In genomic region chr9:86205041-86205440, GRCm38 (mm10) we compare ENCODE assay signal across 32 mouse cellular contexts.
A peak's percentile ranks its signal among the peaks of the same experiment; 100 is the strongest.
DNase-seq lines count a peak whose midpoint lies in the region; ATAC-seq and TF ChIP-seq lines count a peak whose summit lies in the region.
"Had no signal": no experiment of that assay in that cellular context is flagged by ENCODE, and none has a peak within 500 bp of the region (broad histone marks: within the 10 kb centered on the region; RNA-seq: fewer than 3 reads in every experiment).

No protein-coding gene starts in this region.

- H3K9me3 ChIP-seq in embryonic facial prominence, embryonic 13.5 days = no peaks in the 10 kb centered on the region
- H3K9me3 ChIP-seq in embryonic facial prominence, embryonic 10.5 days = no peaks in the 10 kb centered on the region
- H3K9me3 ChIP-seq in kidney, postnatal 0 days (replicated peaks; ENCODE audit: low read length) = no peaks in the 10 kb centered on the region
- H3K9me3 ChIP-seq in kidney, embryonic 15.5 days (replicated peaks) = no peaks in the 10 kb centered on the region
- no peaks in the 10 kb centered on the region for H3K9me3 ChIP-seq in liver, postnatal 0 days (ENCODE audit: low read length)
- H3K9me3 ChIP-seq: forebrain, embryonic 10.5 days; heart, embryonic 13.5 days; limb, embryonic 12.5 days; liver, embryonic 15.5 days; lung, embryonic 15.5 days; midbrain, embryonic 10.5 days; midbrain, embryonic 15.5 days; neural tube, embryonic 15.5 days had no signal

- no peak for TF ChIP-seq CTCF in kidney, postnatal 0 days (IDR thresholded peaks at IDR 0.05; ENCODE audit: low read depth)
- TF ChIP-seq CTCF in liver, postnatal 0 days (IDR thresholded peaks at IDR 0.05; ENCODE audit: low read depth) = no peak

- H3K9ac ChIP-seq in embryonic facial prominence, embryonic 13.5 days = no peak overlapping the region
- no peak overlapping the region for H3K9ac ChIP-seq in kidney, postnatal 0 days (ENCODE audit: low read depth, low read length)
- H3K9ac ChIP-seq in kidney, embryonic 15.5 days = no peak overlapping the region
- no peak overlapping the region for H3K9ac ChIP-seq in liver, postnatal 0 days (replicated peaks)
- H3K9ac ChIP-seq: heart, embryonic 13.5 days; hindbrain, embryonic 14.5 days; limb, embryonic 12.5 days; liver, embryonic 15.5 days; lung, embryonic 15.5 days; midbrain, embryonic 15.5 days; neural tube, embryonic 15.5 days had no signal

- 27% methylated on average over 3 of the region's 3 CpGs for WGBS in embryonic facial prominence, embryonic 13.5 days
- WGBS in embryonic facial prominence, embryonic 10.5 days = 74% methylated on average over 3 of the region's 3 CpGs
- WGBS in kidney, postnatal 0 days = 25% methylated on average over 3 of the region's 3 CpGs
- WGBS in kidney, embryonic 15.5 days = 29% methylated on average over 3 of the region's 3 CpGs
- 69% methylated on average over 3 of the region's 3 CpGs for whole genome bisulfite sequencing in liver, postnatal 0 days (ENCODE audit: insufficient replicate concordance)

- no peaks in the 10 kb centered on the region for H3K27me3 ChIP-seq in embryonic facial prominence, embryonic 13.5 days
- H3K27me3 ChIP-seq in embryonic facial prominence, embryonic 10.5 days (replicated peaks; ENCODE audit: low read depth, poor library complexity, severe bottlenecking) = no peaks in the 10 kb centered on the region
- H3K27me3 ChIP-seq in kidney, postnatal 0 days (ENCODE audit: insufficient read depth, low read length) = no peaks in the 10 kb centered on the region
- no peaks in the 10 kb centered on the region for H3K27me3 ChIP-seq in kidney, embryonic 15.5 days
- H3K27me3 ChIP-seq in liver, postnatal 0 days (ENCODE audit: insufficient read depth, low read length) = no peaks in the 10 kb centered on the region
- H3K27me3 ChIP-seq: CH12.LX; heart, embryonic 13.5 days; limb, embryonic 12.5 days; liver, embryonic 15.5 days; lung, embryonic 15.5 days; midbrain, embryonic 15.5 days; neural tube, embryonic 15.5 days had no signal

- no peak overlapping the region for H3K4me2 ChIP-seq in embryonic facial prominence, embryonic 13.5 days
- no peak overlapping the region for H3K4me2 ChIP-seq in kidney, postnatal 0 days (ENCODE audit: low read length)
- no peak overlapping the region for H3K4me2 ChIP-seq in kidney, embryonic 15.5 days
- H3K4me2 ChIP-seq in liver, postnatal 0 days (ENCODE audit: low read depth, low read length) = no peak overlapping the region
- H3K4me2 ChIP-seq: heart, embryonic 13.5 days; hindbrain, embryonic 14.5 days; limb, embryonic 12.5 days; liver, embryonic 15.5 days; lung, embryonic 15.5 days; midbrain, embryonic 15.5 days; neural tube, embryonic 15.5 days had no signal

- no peak for ATAC-seq in embryonic facial prominence, embryonic 13.5 days (ENCODE audit: insufficient number of reproducible peaks, insufficient read depth, low FRiP score, low TSS enrichment, low read depth)
- ATAC-seq in kidney, postnatal 0 days (replicated peaks; ENCODE audit: low FRiP score, low read depth) = no peak
- no peak for ATAC-seq in kidney, embryonic 15.5 days (replicated peaks; ENCODE audit: low FRiP score)
- ATAC-seq in liver, postnatal 0 days = no peak
- ATAC-seq: activated CD4-positive, CD25-positive, alpha-beta regulatory T cell, adult 4 months; forebrain, embryonic 16.5 days; inflammation-experienced regulatory T-cells, adult 6 months; midbrain, embryonic 15.5 days had no signal

- DNase-seq in embryonic facial prominence, embryonic 10.5 days (ENCODE audit: low spot score) = no peak
- peak; percentile 58 for DNase-seq in kidney, postnatal 0 days (ENCODE audit: low spot score)
- DNase-seq in left cerebral cortex, postnatal 25 days (ENCODE audit: low spot score in 2 of 2) = peak; percentile 20 to 64
- no peak for DNase-seq in left cerebral cortex, postnatal 36 days (ENCODE audit: low spot score in 2 of 2)
- DNase-seq in liver, postnatal 0 days = no peak
- DNase-seq in heart, adult 8-10 months (ENCODE audit: low spot score) = no peak
- DNase-seq: adrenal gland, adult 2 months; cerebellum, adult 8-10 months; cerebellum, postnatal 25 days; gastrocnemius, adult 2 months; heart, adult 2 months; heart, postnatal 10 days; kidney, adult 11 months; retina, postnatal 1 day; spleen, adult 18-20 months; thymus, adult 18-20 months; thymus, postnatal 25 days had no signal

- H3K4me1 ChIP-seq in embryonic facial prominence, embryonic 13.5 days = peaks cover 3% of the 10 kb centered on the region; the same call in 1 of the 2 replicates
- 0 out of 2 replicates have a peak, but pooled peaks cover 3% of the 10 kb centered on the region for H3K4me1 ChIP-seq in embryonic facial prominence, embryonic 10.5 days
- no peaks in the 10 kb centered on the region for H3K4me1 ChIP-seq in kidney, postnatal 0 days (replicated peaks; ENCODE audit: insufficient read depth, low read length)
- H3K4me1 ChIP-seq in kidney, embryonic 15.5 days = no peaks in the 10 kb centered on the region
- H3K4me1 ChIP-seq in liver, postnatal 0 days (ENCODE audit: insufficient read depth) = no peaks in the 10 kb centered on the region
- H3K4me1 ChIP-seq: forebrain, embryonic 10.5 days; heart, embryonic 13.5 days; limb, embryonic 12.5 days; liver, embryonic 15.5 days; lung, embryonic 15.5 days; midbrain, embryonic 10.5 days; midbrain, embryonic 15.5 days; neural tube, embryonic 15.5 days had no signal

- H3K36me3 ChIP-seq in embryonic facial prominence, embryonic 13.5 days = no peaks in the 10 kb centered on the region
- no peaks in the 10 kb centered on the region for H3K36me3 ChIP-seq in embryonic facial prominence, embryonic 10.5 days (replicated peaks)
- no peaks in the 10 kb centered on the region for H3K36me3 ChIP-seq in kidney, postnatal 0 days (ENCODE audit: insufficient read depth, low read length)
- H3K36me3 ChIP-seq in kidney, embryonic 15.5 days = no peaks in the 10 kb centered on the region
- H3K36me3 ChIP-seq in liver, postnatal 0 days (replicated peaks; ENCODE audit: insufficient read depth, low read length) = no peaks in the 10 kb centered on the region
- H3K36me3 ChIP-seq: forebrain, embryonic 10.5 days; heart, embryonic 13.5 days; limb, embryonic 12.5 days; liver, embryonic 15.5 days; lung, embryonic 15.5 days; midbrain, embryonic 10.5 days; midbrain, embryonic 15.5 days; neural tube, embryonic 15.5 days had no signal

- H3K4me3 ChIP-seq in embryonic facial prominence, embryonic 13.5 days = no peak overlapping the region
- H3K4me3 ChIP-seq in embryonic facial prominence, embryonic 10.5 days = no peak overlapping the region
- H3K4me3 ChIP-seq in kidney, postnatal 0 days (replicated peaks; ENCODE audit: low read depth, low read length) = no peak overlapping the region
- no peak overlapping the region for H3K4me3 ChIP-seq in kidney, embryonic 15.5 days (replicated peaks)
- H3K4me3 ChIP-seq in liver, postnatal 0 days (ENCODE audit: low read depth, low read length) = no peak overlapping the region
- H3K4me3 ChIP-seq: forebrain, embryonic 10.5 days; gastrocnemius, adult 2 months; heart, adult 2 months; heart, embryonic 13.5 days; limb, embryonic 12.5 days; liver, embryonic 15.5 days; lung, embryonic 15.5 days; midbrain, embryonic 10.5 days; midbrain, embryonic 15.5 days; neural tube, embryonic 15.5 days had no signal

- intact Hi-C loops in left cerebral cortex, postnatal 25 days (cut with DNase I) = loop anchor here (5.0 kb wide), 1 partner anchor 258 kb away; no protein-coding TSS in a partner anchor
- intact Hi-C loops in left cerebral cortex, postnatal 36 days (cut with DNase I) = loop anchor here (10.0 kb wide), 2 partner anchors 110 to 240 kb away; no protein-coding TSS in a partner anchor

- H3K27ac ChIP-seq in embryonic facial prominence, embryonic 13.5 days = 0 out of 2 replicates have a peak overlapping the region, but pooled peaks have one; percentile 28
- no peak overlapping the region for H3K27ac ChIP-seq in embryonic facial prominence, embryonic 10.5 days (replicated peaks)
- H3K27ac ChIP-seq in kidney, postnatal 0 days = no peak overlapping the region
- H3K27ac ChIP-seq in kidney, embryonic 15.5 days = no peak overlapping the region
- H3K27ac ChIP-seq in liver, postnatal 0 days (ENCODE audit: low read depth) = no peak overlapping the region
- H3K27ac ChIP-seq: forebrain, embryonic 10.5 days; gastrocnemius, adult 2 months; heart, adult 2 months; heart, embryonic 13.5 days; hindbrain, embryonic 14.5 days; limb, embryonic 12.5 days; liver, embryonic 15.5 days; lung, embryonic 15.5 days; midbrain, embryonic 10.5 days; midbrain, embryonic 15.5 days; neural tube, embryonic 15.5 days had no signal

- TF ChIP-seq EP300 in liver, postnatal 0 days (IDR thresholded peaks at IDR 0.05; ENCODE audit: low read depth) = no peak

Comparison
In these comparisons a context has a peak if more than half of its experiments do, and no peak if none do; other contexts are left out.
1. DNase-seq: peak in kidney, postnatal 0 days (single experiment) and left cerebral cortex, postnatal 25 days (2 of 2); none in embryonic facial prominence, embryonic 10.5 days (single experiment), left cerebral cortex, postnatal 36 days (0 of 2), liver, postnatal 0 days (single experiment) and heart, adult 8-10 months (single experiment).